Mouse (Mus musculus) large intestine, adult 2 months (tissue): ENCODE results near the gene Sema3b. TPM values are rescaled to one million over a fixed set of nuclear protein-coding genes. Genes with fewer than 3 reads are reported as not detected.

ENCODE experiments used
- DNase-seq: peaks from one replicate; pipeline ENCODE4 v3.0.0-alpha.2; 2012; ENCODE audit warnings: low read depth, low spot score
- WGBS: fragments of 180-500 bp; shearing (Covaris S2); methylation state at CpG from one replicate; pipeline ENCODE4 v1.1.7; 2018; 5-methylcytosine and 5-hydroxymethylcytosine counted together
- polyA plus RNA-seq: library from polyadenylated mRNA; depleted of rRNA; stranded (reverse); fragments of >200 nt; gene quantifications from 2 replicates; pipeline ENCODE4 v1.2.3, GENCODE M21; 2012

Sema3b gene
- polyA plus RNA-seq, 1 experiment, result 38.6 TPM

DNA sequence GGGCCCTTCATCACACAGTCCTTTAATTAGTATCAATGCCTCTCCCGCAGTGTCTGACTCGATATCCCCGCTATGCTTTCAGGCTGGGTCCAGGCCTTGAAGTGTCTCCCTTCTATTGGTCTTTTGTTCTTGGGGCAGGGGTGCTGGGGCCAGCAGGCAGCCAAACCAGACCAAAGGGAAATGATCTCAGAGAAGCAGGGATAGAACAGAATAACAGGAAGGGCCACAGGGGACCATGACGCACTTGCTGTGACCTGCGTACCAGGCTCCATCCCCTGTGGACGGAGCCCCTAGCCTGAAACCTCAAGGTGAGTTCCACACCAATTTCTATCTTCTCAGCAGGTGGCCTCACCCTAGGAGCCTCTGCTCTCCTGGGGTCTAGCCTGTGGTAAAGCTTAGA is 9.1 kb upstream of the Sema3b start:
- WGBS, result 88% methylated on average over 6 of the region's 6 CpGs
- DNase-seq, result no peak

DNA sequence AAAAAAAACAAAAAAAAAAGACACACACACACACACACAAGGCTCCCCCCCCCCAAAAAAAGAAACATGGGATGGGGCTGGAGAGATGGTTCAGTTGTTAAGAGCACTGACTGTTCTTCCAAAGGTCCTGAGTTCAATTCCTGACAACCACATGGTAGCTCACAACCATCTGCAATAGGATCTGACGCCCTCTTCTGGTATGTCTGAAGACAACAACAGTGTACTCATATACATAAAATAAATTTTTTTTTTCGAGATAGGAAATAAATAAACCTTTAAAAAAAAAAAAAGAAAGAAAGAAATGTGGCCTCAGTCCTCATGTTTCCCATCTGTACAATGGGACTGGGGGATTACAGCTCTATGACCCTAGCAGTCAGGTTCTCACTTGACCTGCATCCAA is 8.4 kb upstream of the Sema3b start:
- 68% methylated on average over 2 of the region's 2 CpGs for WGBS
- DNase-seq, result no peak

DNA sequence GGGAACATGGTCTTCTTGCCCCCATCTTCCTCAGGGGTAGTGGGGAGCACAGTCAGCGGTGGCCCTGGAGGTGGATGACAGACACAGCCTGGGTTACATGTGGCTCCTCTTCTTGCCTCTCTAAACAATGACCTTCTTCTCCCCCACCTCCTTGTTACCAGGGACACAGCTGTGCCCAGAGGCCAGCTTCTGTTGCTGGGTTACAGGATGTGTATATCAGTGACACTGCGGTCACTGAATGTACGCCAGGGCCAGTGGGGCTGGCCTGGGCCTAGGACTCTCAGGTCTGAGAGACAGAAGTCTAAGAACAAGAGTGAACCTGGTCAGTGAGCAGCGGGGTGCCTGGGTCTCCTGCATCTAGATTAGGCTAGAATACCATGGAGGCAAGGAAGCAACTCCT is 6.0 kb upstream of the Sema3b start:
- WGBS, result 84% methylated on average over 4 of the region's 4 CpGs
- no peak for DNase-seq

DNA sequence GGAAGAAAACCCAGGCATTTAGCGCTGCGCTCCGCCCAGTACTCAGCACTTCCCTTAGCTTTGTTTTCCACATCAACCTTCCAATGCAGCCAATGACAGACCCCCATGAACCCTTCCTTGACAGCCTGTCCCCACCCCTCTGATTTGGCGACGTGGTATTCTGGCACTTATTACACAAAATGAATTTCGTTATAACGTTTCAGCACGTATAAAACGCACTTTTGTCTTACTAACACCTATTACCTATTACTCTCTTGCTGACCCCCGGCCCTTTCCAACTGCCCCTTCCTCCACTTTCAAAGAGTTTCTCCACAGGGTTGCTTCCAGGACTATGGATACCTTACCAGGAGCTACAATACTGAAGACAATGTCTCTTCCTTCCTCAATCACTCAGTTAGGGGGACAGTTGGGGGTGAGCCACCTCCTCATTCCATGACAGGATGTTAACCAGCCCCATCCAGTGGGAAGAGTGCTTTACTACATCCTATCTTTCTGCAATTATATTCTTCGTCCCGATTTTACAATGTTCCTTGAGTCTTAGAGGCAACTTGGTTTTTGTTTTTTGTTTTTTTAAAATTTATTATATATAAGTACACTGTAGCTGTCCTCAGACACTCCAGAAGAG is 4.0 kb upstream of the Sema3b start:
- 3% methylated on average over 12 of the region's 12 CpGs for WGBS
- no peak for DNase-seq

DNA sequence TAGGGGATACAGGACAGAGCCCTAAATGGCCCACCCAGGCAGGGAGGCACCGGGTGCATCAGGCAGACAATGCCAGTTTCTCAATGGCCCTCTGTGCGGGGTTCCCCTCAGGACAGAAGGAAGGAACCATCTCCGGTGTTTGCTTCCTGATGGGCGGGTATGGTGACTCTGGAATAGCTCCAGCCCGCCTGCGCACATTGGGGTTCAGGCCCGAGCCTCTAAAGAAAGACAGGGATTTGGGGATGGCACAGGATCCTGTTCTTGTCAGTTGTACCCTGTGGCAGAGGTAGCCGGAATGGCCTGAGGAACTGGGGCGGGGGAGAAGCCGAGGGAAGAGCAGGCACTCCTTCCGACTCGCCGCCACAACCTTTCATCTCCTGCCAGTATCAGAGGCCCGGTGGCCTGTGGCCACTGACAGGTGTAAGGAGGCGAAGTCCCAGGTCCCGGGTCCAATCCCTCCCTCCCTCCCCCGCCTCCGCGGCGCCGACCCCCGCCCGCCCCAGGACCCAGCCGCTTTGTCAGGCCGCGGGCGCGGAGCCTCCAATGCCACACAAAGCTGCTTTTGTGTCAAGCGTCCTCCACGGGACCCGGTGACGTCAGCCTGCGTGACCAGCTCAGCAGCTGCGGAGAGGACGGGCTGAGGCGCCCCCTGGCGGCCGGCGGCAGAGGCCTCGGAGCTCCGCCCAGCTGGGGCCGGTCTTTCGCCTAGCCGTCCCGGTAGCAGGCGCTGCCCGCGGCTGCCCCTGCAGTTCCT is 3.3 kb upstream of the Sema3b start:
- DNase-seq, result no peak
- 2% methylated on average over 32 of the region's 48 CpGs for WGBS

DNA sequence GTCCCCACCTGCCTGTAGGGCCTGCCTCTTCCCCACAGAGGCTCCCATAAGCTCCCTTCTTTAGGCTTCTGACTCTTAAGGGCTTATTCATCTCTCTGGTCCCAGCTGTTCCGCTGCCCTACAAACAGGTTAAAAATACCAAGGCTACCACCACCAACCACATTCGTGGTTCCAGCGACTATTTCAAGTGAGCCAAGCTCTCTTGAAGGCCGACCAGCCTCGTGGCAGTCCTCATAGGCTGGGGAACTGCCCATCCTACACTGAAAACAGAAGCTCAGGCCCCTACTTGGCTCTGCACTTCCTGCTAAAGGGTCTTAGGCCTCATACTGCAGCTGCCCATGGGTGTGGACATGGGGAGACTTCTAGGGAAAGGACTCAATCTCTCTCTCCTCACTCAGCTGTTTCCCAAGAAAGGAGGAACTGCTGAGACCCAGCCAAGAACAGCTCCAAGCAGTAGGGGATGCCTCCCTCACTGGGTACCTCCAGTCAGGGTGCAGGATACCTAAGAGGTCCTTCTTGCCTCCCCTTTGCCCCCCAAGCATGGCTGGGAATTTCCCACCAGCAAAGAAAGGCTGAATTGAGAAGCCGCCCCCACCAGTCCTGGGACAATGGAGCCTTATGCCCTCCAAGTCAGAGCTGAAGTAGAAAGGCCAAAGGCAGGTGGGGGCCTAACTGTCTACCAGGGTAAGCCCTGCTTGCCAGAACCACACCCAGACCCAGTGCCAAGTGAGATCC is 2.6 kb upstream of the Sema3b start:
- DNase-seq, result no peak
- WGBS, result 37% methylated on average over 6 of the region's 6 CpGs

DNA sequence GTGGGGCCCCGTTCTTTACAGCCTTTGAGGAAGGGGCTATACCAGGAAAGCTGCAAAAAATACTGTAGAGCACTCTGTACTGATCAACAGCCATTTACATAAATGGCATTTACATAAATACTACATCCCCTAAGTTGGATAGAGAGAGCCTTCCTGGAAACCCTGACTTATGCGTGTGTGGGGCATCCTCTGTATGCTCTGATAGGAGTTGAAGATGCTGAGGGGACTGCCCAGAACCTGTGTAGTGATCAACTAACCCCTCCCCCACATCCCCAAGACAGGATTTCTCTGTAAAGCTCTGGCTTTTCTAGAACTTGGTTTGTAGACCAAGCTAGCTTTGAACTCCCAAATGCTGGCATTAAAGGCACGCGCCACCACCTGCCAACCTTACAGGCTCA is 403 bp upstream of the Sema3b start:
- no peak for DNase-seq
- WGBS, result 69% methylated on average over 4 of the region's 4 CpGs

DNA sequence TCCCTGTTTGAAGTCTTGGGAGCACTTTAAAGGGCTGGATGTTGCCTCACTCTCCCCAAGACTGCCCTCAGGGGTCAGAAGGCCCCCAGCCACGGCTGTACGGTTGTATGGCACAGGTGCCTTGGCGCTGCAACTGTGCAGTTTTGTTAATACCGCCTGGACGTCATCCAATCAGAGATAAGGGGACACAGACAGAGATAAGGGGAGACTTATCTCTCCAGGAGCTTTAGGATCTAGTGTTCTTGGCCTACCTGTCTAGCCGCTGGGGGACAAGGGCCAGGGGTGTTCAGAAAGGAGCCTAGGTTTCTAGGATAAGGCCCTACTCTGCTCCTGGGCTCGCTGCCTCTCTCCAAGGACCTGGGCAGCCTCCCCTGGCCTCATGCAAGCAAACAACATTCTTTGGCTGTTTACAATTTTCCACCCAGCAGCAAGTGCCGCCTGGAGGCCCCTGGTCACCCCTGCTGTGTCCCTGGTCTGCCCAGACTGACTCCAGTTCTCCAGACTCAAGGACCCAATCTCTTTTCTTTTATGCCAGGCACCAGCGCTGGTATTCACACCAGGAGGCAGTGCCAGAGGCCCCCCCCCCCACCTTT is 1.3 kb downstream of the Sema3b start:
- DNase-seq, result no peak
- 33% methylated on average over 9 of the region's 9 CpGs for WGBS

DNA sequence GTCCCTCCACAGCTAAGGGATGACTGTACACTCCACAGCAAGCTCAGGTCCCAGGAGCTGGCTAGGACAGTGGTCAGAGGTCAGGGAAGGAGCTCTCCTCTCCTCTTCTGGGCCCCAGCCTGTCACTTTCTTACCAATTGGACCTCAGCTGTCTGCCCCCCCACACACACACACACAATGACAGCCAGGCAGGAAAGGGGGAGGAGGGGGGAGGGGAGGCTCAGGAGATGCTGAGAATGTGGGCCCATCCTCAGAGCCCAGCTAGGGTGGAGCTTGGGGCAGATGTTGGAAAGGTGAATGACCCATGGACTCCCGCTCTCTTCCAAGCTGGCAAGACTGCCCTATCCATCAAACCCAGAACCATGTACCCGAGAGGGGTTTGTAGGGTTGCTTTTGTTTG is 2.0 kb downstream of the Sema3b start:
- no peak for DNase-seq
- WGBS, result 36% methylated on average over 2 of the region's 2 CpGs

DNA sequence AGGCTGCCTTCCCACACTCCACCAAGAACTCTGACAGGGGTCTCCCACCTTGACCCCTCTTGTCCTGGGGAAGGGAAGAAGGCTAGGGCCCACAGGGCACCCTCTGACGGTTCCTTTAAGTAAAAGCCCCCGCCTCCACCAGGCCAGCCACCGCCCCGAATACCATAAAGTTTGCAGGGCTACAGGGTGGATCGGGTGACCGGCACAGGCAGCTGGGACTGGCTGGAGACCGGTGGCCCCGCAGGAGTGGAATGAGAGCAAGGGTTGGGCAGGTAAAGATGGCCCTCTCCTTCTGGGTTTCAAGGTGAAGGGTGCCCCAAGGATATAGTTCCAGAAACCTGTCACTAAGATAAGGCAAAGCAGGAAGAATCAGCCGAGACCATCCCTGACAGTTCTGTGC is 2.4 kb downstream of the Sema3b start:
- DNase-seq, result no peak
- 22% methylated on average over 9 of the region's 9 CpGs for WGBS

DNA sequence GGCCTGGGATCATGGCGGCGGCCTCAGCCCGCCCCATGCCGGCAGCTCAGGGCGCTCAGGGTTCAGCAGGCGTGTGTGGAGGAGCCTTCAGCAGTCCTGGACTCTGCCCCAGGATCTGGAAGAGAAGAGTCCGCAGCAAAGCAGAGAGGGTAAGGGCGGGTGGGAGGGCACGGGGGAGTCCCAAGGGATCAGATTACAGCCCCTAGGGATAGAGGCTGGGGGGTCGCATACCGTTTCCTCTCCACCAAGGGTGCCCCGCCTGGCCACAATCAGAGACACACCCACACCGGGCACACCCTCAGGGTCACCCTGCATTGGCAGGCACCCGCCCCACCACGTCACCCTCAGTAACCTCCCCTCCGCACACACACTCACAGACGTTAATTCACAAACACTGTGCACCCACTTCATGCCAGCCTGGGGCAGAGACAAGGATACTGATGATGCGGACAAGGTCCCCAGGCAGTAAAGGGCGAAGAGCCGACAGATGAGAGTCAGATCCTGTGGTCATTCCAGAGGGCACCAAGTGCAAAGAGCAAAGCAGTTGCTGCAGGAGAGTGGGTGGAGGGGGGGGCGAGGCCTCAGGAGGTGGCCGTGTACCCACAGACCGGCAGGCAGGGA is 3.9 kb downstream of the Sema3b start:
- WGBS, result 17% methylated on average over 23 of the region's 23 CpGs
- no peak for DNase-seq

DNA sequence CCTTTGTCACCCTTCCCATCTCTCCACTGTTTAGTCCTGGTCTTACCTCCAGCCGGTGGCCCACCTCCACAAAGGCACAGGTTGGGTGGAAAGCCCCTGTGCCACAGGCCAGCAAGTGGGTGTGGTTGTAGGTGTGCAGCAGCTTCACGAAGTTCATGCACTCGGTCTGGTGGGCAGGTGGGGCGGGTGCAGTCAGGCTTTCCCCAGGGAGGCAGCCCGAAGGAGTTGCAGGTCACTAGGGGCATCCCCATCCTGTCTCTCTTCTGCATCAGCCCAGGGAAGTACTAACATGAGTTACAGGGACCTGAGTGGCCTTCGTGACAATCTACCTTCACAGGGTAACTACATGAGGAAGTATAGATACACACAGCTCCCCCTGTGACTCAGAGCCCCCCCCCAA is 5.8 kb downstream of the Sema3b start:
- DNase-seq, result no peak
- 54% methylated on average over 6 of the region's 6 CpGs for WGBS

DNA sequence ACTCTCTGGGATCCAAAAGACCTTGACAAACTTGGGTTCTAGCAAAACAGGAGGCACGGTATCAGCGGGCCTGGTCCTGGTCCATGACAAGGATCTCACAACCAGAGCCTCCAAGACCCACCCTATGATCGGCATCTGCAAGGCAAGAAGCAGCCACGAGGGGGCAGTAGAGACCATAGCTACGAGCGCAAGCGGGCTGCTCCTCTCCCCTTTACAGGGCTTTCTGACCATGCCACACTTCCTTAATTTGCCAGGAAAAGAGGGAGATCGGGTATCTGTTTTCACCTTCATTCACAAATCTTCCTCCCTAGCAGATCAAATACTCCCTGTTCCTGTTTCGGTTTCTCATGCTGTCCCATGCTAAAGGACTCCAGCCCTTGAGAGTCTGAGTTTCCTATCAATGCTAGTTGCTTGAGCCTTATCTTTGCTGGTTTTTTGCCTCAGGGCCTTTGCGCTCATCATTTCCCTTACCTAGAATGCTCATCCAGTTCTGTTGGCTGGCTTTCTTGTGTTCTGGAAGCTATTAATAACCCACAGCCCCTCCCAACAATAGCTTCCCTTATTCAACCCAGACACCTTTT is 6.9 kb downstream of the Sema3b start:
- DNase-seq, result no peak
- 9% methylated on average over 10 of the region's 10 CpGs for WGBS

DNA sequence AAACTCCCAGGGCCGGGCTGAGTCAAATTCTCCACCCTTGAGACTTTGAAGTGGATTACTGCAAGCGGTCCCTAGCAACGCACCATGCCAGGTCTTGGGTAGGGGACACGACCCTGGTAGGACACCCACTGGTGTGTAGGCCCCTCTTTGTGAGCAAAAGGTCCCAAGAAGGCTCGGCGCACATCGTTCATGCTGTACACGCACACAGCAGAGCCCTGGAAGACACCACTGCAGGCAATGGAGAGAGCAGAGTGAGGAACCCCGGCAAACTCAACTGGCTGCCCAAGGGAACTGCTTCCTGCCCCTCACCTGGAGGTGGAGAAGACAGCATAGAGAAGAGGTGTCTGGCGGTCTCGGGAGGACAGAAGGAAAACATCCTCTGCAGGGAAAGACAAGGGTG is 7.8 kb downstream of the Sema3b start:
- no peak for DNase-seq
- WGBS, result 83% methylated on average over 11 of the region's 11 CpGs

DNA sequence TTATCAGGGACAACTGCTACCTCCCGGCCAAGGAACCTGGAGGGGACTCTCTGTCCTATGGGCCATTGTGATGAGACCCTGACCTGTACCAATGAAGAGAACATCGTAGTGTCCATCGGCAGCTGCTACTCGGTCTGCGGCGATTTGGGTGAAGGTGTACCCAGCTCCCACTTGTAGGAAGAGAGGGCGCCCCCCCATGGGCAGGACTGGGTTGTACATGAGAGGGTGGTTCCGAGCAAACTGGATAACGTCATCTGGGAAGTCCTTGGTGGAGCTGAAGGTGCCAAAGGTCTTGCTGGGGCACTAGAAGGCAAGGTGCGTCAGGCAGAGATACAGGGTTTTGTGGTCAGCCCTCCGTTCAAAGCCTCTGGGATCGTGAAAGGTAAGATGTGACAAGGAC is 8.3 kb downstream of the Sema3b start:
- no peak for DNase-seq
- WGBS, result 72% methylated on average over 12 of the region's 12 CpGs

DNA sequence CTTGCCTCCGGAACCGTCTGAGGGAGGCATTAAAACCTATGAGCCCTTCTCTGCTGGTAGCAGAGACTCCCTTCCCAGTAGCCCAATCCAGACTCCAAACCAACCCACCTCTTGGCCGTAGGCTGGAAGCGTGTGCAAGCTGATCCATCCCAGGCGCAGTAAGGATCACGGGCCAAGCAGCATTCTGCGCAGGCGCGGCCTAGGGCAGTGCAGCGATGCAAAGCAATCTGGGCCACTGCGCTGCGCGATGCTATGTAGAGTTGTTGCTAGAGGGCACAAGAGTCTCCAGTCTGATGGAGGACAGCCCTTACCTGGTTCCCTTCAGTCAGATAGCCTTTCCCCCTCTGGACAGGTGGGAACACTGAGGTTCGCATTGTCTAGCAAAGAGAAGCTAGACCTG is 9.2 kb downstream of the Sema3b start:
- WGBS, result 87% methylated on average over 14 of the region's 14 CpGs
- no peak for DNase-seq

DNA sequence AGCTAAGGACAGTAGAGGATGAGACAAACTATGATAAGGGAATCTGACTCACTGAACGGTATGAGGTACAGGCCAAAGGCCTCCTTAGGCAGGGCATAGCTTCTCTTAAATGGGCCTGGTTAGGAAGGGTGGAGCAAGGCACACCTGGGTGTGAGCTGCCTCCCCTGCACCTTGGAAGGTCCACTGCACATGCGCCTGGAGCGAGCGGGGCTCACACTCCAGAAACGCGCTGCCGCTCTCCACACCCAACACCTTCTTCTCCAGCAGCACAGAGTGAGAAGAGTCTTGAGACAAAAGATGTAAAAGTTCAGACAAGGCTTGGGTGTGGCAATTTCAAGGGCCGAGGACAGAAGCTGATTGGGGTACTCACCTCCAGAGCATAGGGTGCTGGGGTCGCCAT is 9.6 kb downstream of the Sema3b start:
- 72% methylated on average over 9 of the region's 9 CpGs for WGBS
- DNase-seq, result no peak

DNA sequence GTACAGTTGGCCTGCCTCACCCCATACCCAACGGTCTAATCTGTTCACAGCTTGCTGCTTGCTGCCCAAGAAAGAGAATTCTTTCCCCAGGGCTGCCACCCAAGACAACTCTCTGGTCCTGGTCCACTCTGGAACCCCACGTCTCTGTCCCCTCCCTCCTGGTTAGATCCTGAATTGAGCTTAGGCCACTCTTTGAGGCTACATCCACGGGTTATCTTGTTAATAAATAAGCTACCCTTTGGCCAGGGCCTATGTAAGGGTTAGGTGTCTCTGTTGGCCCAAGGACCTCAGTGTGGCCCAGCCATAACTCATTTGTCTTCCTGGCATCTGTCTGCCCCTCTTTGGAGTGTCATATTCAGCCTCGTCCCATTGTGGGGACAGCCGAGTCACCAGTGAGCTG is 10.6 kb downstream of the Sema3b start:
- DNase-seq, result no peak
- 69% methylated on average over 5 of the region's 5 CpGs for WGBS

DNA sequence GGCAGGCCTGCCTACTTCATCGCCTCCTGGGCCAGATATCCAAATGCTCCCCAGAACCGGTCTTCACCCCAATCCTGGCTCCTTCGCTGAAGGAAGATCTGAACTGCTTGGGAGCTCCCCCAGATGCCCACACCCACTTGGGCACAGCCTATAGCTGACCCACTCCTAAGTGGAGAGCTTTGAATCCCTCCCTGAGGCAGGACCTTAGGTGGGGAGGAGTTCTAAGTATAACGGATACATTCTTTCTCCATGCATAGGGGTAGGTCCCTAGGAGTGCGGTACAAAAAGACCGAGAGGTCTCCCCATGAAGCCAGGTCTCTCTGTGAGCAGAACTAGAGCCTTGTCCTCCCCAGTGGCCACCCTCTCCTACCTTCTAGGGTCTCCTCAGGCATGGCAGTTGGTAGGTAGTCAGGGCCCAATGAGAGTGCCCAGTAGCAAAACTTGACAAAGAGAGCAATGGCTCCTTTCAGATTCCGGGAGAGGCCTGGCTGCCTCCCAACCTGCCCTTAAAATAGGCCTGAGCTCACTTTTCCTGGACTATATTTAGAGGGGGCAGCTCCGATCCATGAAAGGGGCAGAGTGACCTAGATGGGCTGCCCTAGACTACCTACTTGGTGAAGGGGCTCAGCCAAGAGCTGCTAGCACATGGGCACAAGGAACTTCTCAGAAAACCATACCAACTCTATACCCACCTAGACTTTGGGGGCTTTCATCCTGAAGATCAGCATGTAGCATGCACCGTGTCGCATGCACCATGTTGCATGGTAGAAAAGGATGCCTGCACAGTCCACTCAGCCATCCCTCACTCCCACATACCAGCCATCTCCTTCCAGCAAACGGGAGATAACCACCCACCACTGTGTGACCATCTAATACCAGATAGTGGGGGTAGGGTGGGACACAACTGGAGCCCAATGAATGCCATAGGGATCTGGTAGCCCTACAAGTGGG is 12.1 kb downstream of the Sema3b start:
- WGBS, result 83% methylated on average over 11 of the region's 11 CpGs
- no peak for DNase-seq
